24 mouse cellular contexts compared by ENCODE assay signal in the genomic region with DNA sequence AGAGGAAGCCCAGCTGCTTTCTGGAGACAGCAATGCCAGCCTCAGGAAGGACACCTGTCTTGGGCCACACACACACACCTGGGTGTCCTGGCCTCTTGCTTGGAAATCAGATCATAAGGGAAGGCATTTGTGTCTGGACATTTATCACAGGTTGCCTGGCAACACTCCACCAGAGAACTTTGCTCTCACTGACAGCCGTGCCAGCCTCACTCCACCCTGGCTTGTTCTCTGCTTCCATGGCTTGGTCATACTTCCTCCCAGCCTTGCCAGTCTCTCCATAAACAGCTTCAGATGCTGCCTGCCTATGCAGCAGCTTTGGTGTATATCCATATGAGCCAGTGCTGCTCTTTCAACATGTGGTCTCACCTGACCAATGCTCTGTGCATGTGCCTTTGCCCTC.
DNase-seq lines count a peak whose midpoint lies in the region; ATAC-seq and TF ChIP-seq lines count a peak whose summit lies in the region.
"Had no signal": no experiment of that assay in that cellular context is flagged by ENCODE, and none has a peak within 500 bp of the region (broad histone marks: within the 10 kb centered on the region; RNA-seq: fewer than 3 reads in every experiment).

No protein-coding gene starts in this region.

- TF ChIP-seq CTCF in stomach, postnatal 0 days (IDR thresholded peaks at IDR 0.05; ENCODE audit: low read depth) = no peak

- no peak overlapping the region for H3K9ac ChIP-seq in kidney, embryonic 16.5 days (replicated peaks; ENCODE audit: low read length)
- no peak overlapping the region for H3K9ac ChIP-seq in stomach, postnatal 0 days (ENCODE audit: low read length)
- no peak overlapping the region for H3K9ac ChIP-seq in midbrain, embryonic 15.5 days
- H3K9ac ChIP-seq: liver, embryonic 15.5 days; lung, embryonic 15.5 days; midbrain, embryonic 13.5 days had no signal

- no peak overlapping the region for H3K4me2 ChIP-seq in kidney, embryonic 16.5 days (replicated peaks; ENCODE audit: low read depth, low read length)
- H3K4me2 ChIP-seq in stomach, postnatal 0 days (replicated peaks; ENCODE audit: low read depth) = no peak overlapping the region
- H3K4me2 ChIP-seq in midbrain, embryonic 15.5 days = no peak overlapping the region
- H3K4me2 ChIP-seq: heart, embryonic 11.5 days; liver, embryonic 15.5 days; lung, embryonic 15.5 days; midbrain, embryonic 13.5 days had no signal

- no peaks in the 10 kb centered on the region for H3K36me3 ChIP-seq in kidney, embryonic 16.5 days (ENCODE audit: insufficient read depth, low read length)
- H3K36me3 ChIP-seq in stomach, postnatal 0 days (ENCODE audit: control insufficient read depth, insufficient read depth, low read length) = no peaks in the 10 kb centered on the region
- H3K36me3 ChIP-seq in midbrain, embryonic 15.5 days (replicated peaks) = no peaks in the 10 kb centered on the region
- H3K36me3 ChIP-seq: embryonic facial prominence, embryonic 10.5 days; forebrain, embryonic 10.5 days; liver, embryonic 15.5 days; lung, embryonic 15.5 days; midbrain, embryonic 13.5 days had no signal

- H3K9me3 ChIP-seq in kidney, embryonic 16.5 days (ENCODE audit: low read length) = 0 out of 2 replicates have a peak, but pooled peaks cover 5% of the 10 kb centered on the region
- H3K9me3 ChIP-seq in stomach, postnatal 0 days (ENCODE audit: control insufficient read depth, low read length) = no peaks in the 10 kb centered on the region
- no peaks in the 10 kb centered on the region for H3K9me3 ChIP-seq in midbrain, embryonic 15.5 days
- H3K9me3 ChIP-seq: liver, embryonic 15.5 days; lung, embryonic 15.5 days had no signal

- no peak for TF ChIP-seq EP300 in stomach, postnatal 0 days (optimal IDR thresholded peaks at IDR 0.05)

- DNase-seq in adrenal gland, postnatal 10 days = peak; percentile 6
- no peak for DNase-seq in adrenal gland, adult (ENCODE audit: inconsistent age in 2 of 2, low spot score in 1 of 2)
- peak; percentile 34 for DNase-seq in kidney, adult 18-20 months
- peak; percentile 34 for DNase-seq in kidney, postnatal 10 days
- DNase-seq in stomach, postnatal 0 days (ENCODE audit: low spot score) = peak; percentile 71
- DNase-seq in frontal cortex, postnatal 14 days (ENCODE audit: low spot score in 2 of 2) = no peak
- DNase-seq: cerebellum, adult 11-12 months; cerebellum, postnatal 10 days; layer of hippocampus, adult 9-11 months; lung, postnatal 36 days; right cerebral cortex, postnatal 25 days; thymus, postnatal 36 days had no signal

- no peak for ATAC-seq in kidney, embryonic 16.5 days (ENCODE audit: low FRiP score, low TSS enrichment)
- peak; percentile 86 for ATAC-seq in stomach, postnatal 0 days (ENCODE audit: low FRiP score, low TSS enrichment)
- ATAC-seq in midbrain, embryonic 15.5 days (replicated peaks) = no peak
- ATAC-seq: activated CD4-positive, CD25-positive, alpha-beta regulatory T cell, adult 4 months; forebrain, embryonic 16.5 days; hindbrain, postnatal 0 days; midbrain, embryonic 13.5 days had no signal

- WGBS in kidney, embryonic 16.5 days = 67% methylated on average over 1 of the region's 1 CpGs
- 20% methylated on average over 1 of the region's 1 CpGs for WGBS in stomach, postnatal 0 days
- 41% methylated on average over 1 of the region's 1 CpGs for WGBS in midbrain, embryonic 15.5 days

- no peak overlapping the region for H3K4me3 ChIP-seq in kidney, embryonic 16.5 days (ENCODE audit: low read length)
- H3K4me3 ChIP-seq in stomach, postnatal 0 days (ENCODE audit: low read depth, low read length) = no peak overlapping the region
- H3K4me3 ChIP-seq in midbrain, embryonic 15.5 days = no peak overlapping the region
- H3K4me3 ChIP-seq: embryonic facial prominence, embryonic 10.5 days; forebrain, embryonic 10.5 days; liver, embryonic 15.5 days; lung, embryonic 15.5 days; megakaryocyte, embryonic 14.5 days; midbrain, embryonic 13.5 days had no signal

- H3K27ac ChIP-seq in kidney, embryonic 16.5 days (ENCODE audit: low read length) = no peak overlapping the region
- H3K27ac ChIP-seq in stomach, postnatal 0 days (replicated peaks) = no peak overlapping the region
- no peak overlapping the region for H3K27ac ChIP-seq in midbrain, embryonic 15.5 days
- H3K27ac ChIP-seq: embryonic facial prominence, embryonic 10.5 days; forebrain, embryonic 10.5 days; hindbrain, postnatal 0 days; liver, embryonic 15.5 days; lung, embryonic 15.5 days; midbrain, embryonic 13.5 days had no signal

- peaks cover 13% of the 10 kb centered on the region; the same call in 1 of the 2 replicates for H3K27me3 ChIP-seq in kidney, embryonic 16.5 days (ENCODE audit: insufficient read depth, low read length)
- H3K27me3 ChIP-seq in stomach, postnatal 0 days (ENCODE audit: control insufficient read depth, insufficient read depth, low read length) = no peaks in the 10 kb centered on the region
- H3K27me3 ChIP-seq in midbrain, embryonic 15.5 days (replicated peaks) = no peaks in the 10 kb centered on the region; the same call in 1 of the 2 replicates
- H3K27me3 ChIP-seq: lung, embryonic 15.5 days had no signal

- H3K4me1 ChIP-seq in kidney, embryonic 16.5 days (ENCODE audit: insufficient read depth, low read length) = no peaks in the 10 kb centered on the region
- H3K4me1 ChIP-seq in stomach, postnatal 0 days (replicated peaks; ENCODE audit: control insufficient read depth, insufficient read depth) = no peaks in the 10 kb centered on the region
- H3K4me1 ChIP-seq in midbrain, embryonic 15.5 days = no peaks in the 10 kb centered on the region
- H3K4me1 ChIP-seq: liver, embryonic 15.5 days; lung, embryonic 15.5 days; megakaryocyte, embryonic 14.5 days; midbrain, embryonic 13.5 days had no signal

Comparison
In these comparisons a context has a peak if more than half of its experiments do, and no peak if none do; other contexts are left out.
1. DNase-seq: peak in adrenal gland, postnatal 10 days (single experiment), kidney, adult 18-20 months (single experiment), kidney, postnatal 10 days (single experiment) and stomach, postnatal 0 days (single experiment); none in adrenal gland, adult (0 of 2) and frontal cortex, postnatal 14 days (0 of 2).